Mouse (Mus musculus) embryonic fibroblast, embryonic 13.5 days (primary cell): Measurements from ENCODE around the gene Pea15a.

Experiments
- CTCF ChIP-seq: IDR thresholded peaks from 2 replicates; pipeline ENCODE4 v1.5.1; 2011; ENCODE audit warnings: mild to moderate bottlenecking, control low read depth, low read length, moderate library complexity, borderline replicate concordance; ENCODE audit not compliant: insufficient read depth
- POLR2A ChIP-seq: IDR thresholded peaks from 2 replicates; pipeline ENCODE4 v1.6.1; 2011; ENCODE audit warnings: low read depth, mild to moderate bottlenecking, control low read depth, low read length, moderate library complexity

DNA sequence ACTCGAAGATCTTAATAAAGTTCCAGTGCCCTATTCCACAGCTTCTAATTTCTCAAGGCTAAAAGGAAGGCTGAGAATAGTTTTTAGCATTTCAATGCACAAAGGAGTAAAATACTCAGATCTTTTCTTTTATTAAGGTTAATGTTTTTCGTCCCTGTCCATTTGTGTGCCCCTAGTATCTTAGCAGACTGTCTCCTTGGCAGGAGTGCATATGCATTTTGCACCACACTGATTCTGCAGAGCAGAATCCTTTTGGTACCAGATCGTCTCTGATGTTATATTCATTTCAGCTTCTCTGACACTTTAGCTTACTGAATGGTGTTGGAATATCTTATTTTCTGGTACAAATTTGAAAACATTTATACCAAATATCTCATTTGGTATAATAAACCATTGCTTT, 24.8 kb downstream of the Pea15a start:
- TF ChIP-seq POLR2A = no peak
- no peak for TF ChIP-seq CTCF
